Mouse (Mus musculus) left cerebral cortex, postnatal 10 days (tissue): ENCODE results near the gene Vmn2r75. TPM values are rescaled to one million over a fixed set of nuclear protein-coding genes. Genes with fewer than 3 reads are reported as not detected.
"Not testable (repeated sequence)": the region's sequence is repeated elsewhere in the genome, so short reads cannot be mapped to it uniquely, and the experiment has no call there.

ENCODE experiments used
- DNase-seq, 2 experiments: peaks; one replicate each; pipeline ENCODE4 v3.0.0; 2021 to 2022; ENCODE audit warnings: low spot score in 2 of 2, mixed read lengths in 1 of 2; ENCODE audit errors: extremely low spot score in 1 of 2
- intact Hi-C: fragments of 180-260 bp; cut with DNase I; formaldehyde crosslinking; loops from one replicate; pipeline ENCODE4 v1.15.1; 2025
- total RNA-seq, 2 experiments: library from RNA; stranded (reverse); gene quantifications; 2 replicates each; pipeline ENCODE4 v1.2.3; 2021

The Vmn2r75 gene
- not detected for total RNA-seq

DNA sequence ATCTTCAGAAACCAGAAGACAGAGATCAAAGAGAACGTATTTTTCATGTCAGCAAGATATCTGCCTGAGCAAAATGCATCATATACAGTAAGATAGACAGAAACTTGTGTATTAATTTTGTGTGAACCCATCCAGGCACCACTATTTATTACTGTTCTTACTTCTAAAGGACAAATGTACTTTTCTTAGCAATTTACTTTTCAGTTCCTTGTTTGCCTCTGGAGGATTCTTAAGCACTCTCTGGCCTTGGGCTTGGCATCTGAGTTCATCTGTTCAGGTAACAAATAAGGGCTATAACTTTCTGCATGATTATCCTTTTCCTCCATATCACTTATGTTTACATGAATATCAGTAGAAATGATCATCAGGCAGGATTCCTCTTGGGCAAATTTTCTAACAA lies at the start of gene Vmn2r75:
Vmn2r75 (minus strand) TSS at position 101 of the 400 bp plus-strand sequence.
- intact Hi-C loops, DNase-seq: not testable (repeated sequence)

GRCm38 (mm10) chr7:86211345-86211744 lies 39.8 kb upstream of the Vmn2r75 start:
- intact Hi-C loops = no loop called here
- DNase-seq = no peak

Other genes starting within 250 kb of the Vmn2r75 start
- gene Vmn2r74, start 210.1 kb downstream of the Vmn2r75 start, total RNA-seq = not detected
- gene Vmn2r76, start 74.5 kb upstream of the Vmn2r75 start, total RNA-seq = not detected
- gene Olfr310, start 105.4 kb upstream of the Vmn2r75 start, total RNA-seq = not detected
- not detected for gene Olfr309, start 141.9 kb upstream of the Vmn2r75 start, total RNA-seq
- gene Olfr308, start 153.9 kb upstream of the Vmn2r75 start, total RNA-seq = not detected
- not detected for gene Olfr307, start 165.8 kb upstream of the Vmn2r75 start, total RNA-seq
- not detected for gene Olfr305, start 195.2 kb upstream of the Vmn2r75 start, total RNA-seq
- gene Olfr304, start 214.9 kb upstream of the Vmn2r75 start, total RNA-seq = not detected
- not detected for gene Olfr303, start 226.0 kb upstream of the Vmn2r75 start, total RNA-seq
- not detected for gene Olfr301, start 232.1 kb upstream of the Vmn2r75 start, total RNA-seq